Mouse (Mus musculus) mesoderm, embryonic 11.5 days (tissue): ENCODE data around the gene Gal3st2.
"Not testable (repeated sequence)": the region's sequence is repeated elsewhere in the genome, so short reads cannot be mapped to it uniquely, and the experiment has no call there.

Source experiments
- DNase-seq: peaks from one replicate; pipeline ENCODE4 v3.0.0-alpha.2; 2012; ENCODE audit warnings: low read depth, low spot score

Gene Gal3st2

DNA sequence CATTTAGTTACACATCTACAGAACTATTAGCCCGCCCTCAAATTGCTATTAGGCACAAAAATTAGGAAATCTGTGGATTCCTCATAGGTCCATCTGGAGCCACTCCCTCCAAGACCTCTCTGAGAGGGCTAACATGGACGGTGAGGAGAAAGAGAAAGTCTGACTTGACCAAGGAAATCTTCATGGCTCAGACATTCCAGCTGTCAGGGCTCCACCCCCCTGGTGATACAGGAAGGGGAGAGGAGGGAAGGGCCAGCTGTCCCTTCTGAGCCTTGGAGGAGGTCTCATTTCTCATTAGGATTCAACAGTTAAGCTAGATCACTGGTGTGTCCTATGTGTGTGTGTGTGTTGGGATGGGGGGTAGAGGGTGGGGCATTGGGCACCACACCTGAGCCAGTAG, at the start of gene Gal3st2:
TSS of gene Gal3st2 (plus strand) at position 259 of the 400 bp plus-strand sequence.
- not testable (repeated sequence) for DNase-seq

GRCm38 (mm10) chr1:93811495-93812039, 49.5 kb upstream of the Gal3st2 start:
- no peak for DNase-seq

GRCm38 (mm10) chr1:93817823-93818532, 43.1 kb upstream of the Gal3st2 start:
- DNase-seq, result no peak

DNA sequence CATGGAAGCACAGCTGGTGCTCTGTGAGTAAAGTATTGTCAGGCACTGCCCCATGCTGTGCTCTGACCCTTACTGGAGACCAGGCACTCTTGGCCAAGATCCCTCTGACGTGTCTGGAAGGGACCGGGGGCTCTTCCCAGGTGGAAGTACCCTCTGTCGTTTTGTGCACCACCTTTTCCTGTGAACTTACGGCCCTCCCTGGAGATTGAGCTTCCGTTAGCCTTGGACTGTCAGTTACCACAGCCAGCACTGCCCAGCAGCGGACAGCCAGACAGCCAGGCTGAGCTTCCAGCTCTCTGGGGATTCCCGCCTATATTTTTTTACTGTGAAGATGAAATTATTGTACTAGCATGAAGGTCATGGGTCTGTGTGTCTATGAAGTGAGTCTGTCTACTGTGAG, 42.4 kb upstream of the Gal3st2 start:
- DNase-seq, result no peak

DNA sequence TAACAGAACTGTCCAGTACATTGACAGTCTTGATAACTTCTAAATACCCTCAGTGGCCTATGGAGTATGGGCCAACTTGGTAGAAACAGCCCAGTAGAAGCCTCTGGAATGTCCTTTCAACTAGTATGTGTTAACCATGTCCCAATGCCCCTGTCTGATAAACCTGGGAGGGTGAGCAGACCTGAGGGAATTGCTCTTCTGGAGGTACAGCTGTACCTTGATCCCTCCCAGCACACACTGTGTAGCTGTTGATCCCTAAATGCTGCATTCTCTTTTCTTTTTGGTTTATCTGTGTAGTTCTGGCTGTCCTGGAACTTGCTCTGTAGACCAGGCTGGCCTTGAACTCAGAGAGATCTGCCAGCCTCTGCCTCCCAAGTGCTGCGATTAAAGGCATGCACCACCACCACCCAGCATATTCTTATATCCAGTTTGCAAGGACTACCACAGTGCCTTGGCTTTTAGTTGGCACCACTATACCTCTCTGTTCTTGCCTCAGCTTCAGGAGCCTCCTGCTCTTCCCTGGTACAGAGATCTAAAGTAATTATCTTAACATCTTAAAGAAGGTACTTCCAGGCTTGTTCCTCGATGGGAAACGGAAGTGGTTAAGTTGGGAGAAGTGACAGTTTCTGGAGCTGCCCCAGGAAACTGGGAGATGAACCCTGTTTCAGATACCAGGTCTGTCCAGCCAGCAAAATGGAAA, 37.2 kb upstream of the Gal3st2 start:
- no peak for DNase-seq

DNA sequence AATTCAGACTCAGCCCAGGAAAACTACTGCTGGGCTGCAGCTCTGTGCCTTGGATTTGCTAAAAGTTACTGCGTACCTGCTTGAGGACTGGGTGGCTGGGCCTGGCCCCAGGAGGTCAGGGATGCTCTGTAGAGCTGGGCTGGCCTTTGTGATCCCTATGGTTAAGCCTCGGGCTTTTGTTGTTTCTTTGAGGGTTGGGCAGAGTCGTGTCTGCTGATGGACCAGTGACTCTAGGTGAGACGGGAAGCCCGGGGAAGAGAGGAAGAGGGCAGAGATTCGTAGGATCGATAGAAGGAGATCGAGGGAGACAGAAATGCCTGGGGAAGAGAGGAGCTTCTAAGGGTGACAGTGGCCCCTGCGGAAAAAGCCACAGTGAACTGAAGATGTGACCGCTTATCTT, 36.5 kb upstream of the Gal3st2 start, which contains the start of gene D2hgdh:
TSS of gene D2hgdh (plus strand) at position 301 of the 400 bp plus-strand sequence.
- DNase-seq, result no peak

- DNase-seq, result peak; percentile 97
Observed at GRCm38 (mm10) chr1:93825105-93825674, 35.9 kb upstream of the Gal3st2 start.

DNA sequence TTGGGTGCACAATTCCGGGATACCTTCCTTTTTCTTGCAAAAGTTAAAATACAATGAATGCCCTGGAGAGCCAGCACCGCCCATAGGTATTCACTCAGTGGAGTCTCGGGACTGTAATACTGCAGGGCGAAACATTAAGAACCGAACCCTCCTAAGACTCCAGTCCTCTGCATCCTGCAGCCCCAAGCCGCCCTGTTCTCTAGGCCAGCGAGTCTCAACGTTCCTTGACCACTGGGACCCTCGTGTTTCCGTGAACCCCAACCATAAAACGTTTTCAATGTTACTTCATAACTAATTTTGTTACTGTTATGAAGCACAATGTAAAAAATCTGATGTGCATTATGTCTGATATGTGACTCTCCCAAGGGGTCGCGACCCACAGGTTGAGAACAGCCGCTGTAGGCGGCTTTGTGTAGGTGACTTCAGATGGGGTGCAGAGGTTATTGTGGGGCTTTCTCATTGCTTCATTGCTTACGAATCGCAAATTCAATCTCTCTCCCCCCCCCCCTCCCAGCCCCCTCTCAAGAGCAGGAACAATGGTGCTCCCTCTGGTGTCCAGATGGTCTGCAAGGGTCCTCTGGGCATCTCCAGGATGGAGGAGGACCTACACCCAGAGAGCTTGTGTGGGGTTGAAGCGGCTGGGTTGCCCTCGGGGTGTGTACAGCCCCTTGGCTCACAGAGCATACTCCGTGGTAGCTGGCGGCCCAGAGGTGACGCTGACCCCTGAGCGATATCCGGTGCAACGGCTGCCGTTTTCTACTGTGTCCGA, 35.2 kb upstream of the Gal3st2 start:
- DNase-seq, result no peak

- no peak for DNase-seq
Observed at GRCm38 (mm10) chr1:93826540-93826835, 34.6 kb upstream of the Gal3st2 start.

- DNase-seq, result not testable (repeated sequence)
Observed at GRCm38 (mm10) chr1:93832754-93833360, 28.2 kb upstream of the Gal3st2 start.

GRCm38 (mm10) chr1:93834671-93835150, 26.4 kb upstream of the Gal3st2 start:
- no peak for DNase-seq

DNA sequence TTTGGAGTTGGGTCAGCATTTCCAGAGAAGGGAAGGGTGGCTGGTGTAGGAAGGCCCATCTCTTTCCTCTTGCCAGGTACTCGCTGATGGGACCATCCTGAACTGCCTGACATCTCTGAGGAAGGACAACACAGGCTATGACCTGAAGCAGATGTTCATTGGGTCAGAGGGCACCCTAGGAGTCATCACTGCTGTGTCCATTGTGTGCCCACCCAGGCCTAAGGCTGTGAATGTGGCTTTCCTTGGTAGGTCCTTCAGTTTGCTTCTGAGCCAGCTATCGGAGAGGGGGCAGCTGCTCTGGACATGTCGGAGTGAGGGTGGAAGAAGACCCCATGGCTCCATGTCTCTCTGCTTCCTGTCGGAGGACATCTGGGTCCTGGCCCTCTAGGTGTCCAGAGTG, 25.9 kb upstream of the Gal3st2 start:
- DNase-seq, result no peak

DNA sequence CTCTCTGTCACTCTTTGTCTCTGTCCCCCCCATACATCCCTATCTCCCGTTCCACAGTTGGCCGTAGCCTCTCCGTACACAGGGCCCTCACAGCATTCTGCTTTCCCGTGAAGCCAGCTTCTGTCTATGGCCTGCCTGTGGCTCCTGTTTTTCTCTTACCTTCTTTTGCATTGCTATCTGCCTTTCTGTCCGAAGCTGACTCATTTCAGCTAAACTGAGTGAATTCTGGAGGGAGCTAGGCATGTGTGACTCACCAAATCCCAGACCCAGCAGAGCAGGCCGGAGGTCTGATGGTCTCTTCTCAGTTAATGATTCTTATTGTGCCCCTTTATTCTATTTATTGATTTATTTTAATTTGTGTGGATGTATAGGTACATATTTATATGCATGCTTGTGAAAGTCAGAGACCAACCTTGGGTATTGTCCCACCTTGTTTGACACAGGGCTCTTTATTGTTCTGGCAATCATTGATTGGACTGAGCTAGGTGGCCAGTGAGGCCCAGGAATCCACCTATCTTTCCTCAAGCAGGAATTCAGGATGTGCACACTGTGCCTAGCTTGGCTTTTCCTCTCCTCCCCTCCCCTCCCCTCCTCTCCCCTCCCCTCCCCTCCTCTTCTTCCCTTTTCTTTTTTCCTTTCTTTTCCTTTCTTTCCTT, 25.1 kb upstream of the Gal3st2 start:
- no peak for DNase-seq

DNA sequence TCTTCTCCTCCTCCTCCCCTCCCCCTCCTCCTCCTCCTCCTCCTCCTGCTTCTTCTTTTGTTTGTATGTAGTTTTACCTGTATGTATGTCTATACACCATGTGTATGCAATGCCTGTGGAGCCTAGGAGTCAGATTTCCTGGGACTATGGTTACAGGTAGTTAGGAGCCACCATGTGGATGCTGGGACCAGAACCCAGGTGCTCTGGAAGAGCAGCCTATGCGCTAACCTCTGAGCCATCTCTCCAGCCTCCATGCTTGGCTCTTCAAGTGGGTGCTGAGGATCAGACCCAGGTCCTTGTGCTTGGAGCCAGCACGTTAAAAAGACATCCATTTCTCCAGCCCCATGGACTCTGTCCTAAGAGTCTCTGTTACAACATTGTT, 24.6 kb upstream of the Gal3st2 start:
- no peak for DNase-seq

- DNase-seq, result no peak
Observed at GRCm38 (mm10) chr1:93837335-93837734, 23.8 kb upstream of the Gal3st2 start.

DNA sequence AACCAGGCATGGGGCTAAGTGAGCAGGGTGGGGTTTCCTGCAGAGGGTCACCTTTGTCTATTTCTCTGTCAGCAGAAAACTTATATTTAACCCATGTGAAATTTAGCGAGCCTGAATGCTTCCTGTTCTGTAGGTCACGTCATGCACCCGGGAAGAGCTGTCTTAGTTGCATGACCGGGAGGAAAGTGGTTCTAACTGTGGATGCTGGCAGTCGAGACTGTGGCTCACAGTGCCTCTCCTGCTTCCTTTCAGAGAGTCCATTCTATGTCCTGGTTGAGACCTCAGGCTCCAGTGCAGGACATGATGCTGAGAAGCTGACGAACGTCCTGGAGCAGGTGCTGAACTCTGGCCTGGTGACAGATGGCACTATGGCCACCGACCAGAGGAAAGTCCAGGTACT, 22.5 kb upstream of the Gal3st2 start:
- not testable (repeated sequence) for DNase-seq

DNA sequence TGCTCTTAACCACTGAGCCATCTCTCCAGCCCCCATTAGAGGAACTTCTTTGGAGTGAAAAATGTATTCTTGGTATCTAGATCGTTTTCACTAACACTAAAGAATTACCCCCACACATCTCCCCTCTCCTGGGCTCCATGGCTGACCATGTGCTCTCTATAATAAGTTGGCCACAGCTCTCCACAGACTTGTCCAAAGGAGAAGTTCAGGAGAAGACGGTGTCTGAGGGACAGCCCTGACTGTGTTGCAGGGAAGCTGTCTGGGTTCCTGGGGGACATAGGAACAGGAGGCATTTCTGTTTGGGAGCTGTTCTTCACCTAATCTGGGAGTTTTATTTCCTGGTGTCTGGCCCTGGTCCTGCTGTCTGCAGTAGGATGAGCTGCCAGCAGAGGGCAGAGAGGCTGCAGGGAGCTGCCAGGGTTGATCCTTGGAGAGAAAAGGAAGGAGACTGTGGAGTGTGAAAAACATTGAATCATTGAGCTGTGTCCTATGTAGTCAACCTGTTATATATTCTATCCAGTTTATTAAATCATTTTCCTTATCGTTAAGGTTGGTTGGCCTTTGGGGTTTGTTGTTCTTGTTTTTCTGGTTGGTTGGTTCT, 15.2 kb upstream of the Gal3st2 start:
- DNase-seq, result not testable (repeated sequence)

DNA sequence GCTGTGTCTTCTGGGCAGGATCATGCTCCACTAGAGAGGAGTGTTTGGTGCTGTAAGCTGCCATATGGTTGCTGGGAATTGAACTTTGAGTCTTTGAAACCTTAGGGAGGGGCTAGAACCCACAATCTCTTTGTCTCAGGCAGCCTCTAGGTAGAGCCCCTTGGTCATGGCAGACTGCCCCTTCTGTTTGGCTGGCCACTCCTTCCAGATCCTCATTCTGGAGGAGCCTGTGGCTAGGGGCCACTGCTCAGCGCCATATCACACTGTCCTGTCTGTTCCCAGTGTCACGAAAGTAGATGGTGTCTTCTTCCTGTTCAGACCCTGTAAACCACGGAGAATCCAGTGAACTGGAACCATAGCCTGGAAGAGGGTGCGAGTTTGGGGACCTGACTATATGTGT, 5.3 kb upstream of the Gal3st2 start:
- DNase-seq, result not testable (repeated sequence)

GRCm38 (mm10) chr1:93857370-93857769, 3.7 kb upstream of the Gal3st2 start:
- DNase-seq, result no peak

DNA sequence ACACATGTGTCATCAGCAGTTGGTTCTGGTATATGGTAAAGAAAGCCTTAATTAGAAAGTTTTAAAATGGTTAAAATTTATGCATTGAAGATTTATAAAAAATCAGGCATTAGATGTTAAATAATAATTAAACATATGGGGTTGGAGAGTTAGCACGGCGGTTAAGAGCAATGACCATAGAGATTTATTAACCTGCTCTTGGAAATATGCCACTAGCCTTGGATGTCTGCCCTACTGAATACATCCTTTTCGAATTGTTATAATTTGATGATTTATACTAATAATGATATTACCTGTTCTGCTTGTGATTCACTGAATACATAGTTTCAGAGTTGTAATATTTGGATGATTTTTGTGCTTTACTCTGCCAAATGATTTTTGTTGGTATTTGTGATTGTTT, 3.1 kb upstream of the Gal3st2 start:
- DNase-seq, result no peak
